Mouse (Mus musculus): ENCODE results near the gene Asb8. TPM values are rescaled to one million over a fixed set of nuclear protein-coding genes. Genes with fewer than 3 reads are reported as not detected.
A peak's percentile ranks its signal among the peaks of the same experiment; 100 is the strongest.

Asb8 gene
- polyA plus RNA-seq, 1 experiment from 2014 or later, result 42.3 TPM

DNA sequence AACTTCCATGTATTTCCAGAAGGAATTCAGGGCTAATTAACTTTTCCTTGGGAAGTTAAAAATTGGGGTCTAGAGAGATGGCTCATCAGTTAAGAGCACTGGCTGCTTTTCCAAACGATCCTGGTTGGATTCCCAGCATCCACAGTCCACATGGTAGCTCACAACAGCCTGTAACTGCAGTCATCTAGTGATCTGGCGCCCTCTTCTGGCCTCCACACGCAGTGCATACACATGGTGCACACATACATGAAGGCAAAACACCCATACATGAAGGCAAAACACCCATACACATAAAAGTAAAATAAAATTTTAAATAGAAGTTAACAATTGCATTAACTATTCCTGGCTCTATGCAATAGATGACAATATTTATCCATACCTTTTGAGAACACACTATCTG is 68.5 kb downstream of the Asb8 start:
- TF ChIP-seq CTCF (IDR thresholded peaks at IDR 0.05) (peak; percentile 29), EP300 (IDR thresholded peaks at IDR 0.05) (no peak)
- Histone ChIP-seq H3K9me3 (ENCODE audit: low read length) (no peaks in the 10 kb centered on the region), H3K4me3 (ENCODE audit: low read depth, low read length) (no peak overlapping the region), H3K4me1 (ENCODE audit: insufficient read depth, low read depth, low read length) (peaks cover 6% of the 10 kb centered on the region; the same call in 1 of the 2 replicates), H3K36me3 (ENCODE audit: insufficient read depth, low read length) (no peaks in the 10 kb centered on the region), H3K27ac (ENCODE audit: low read length) (no peak overlapping the region), H3K9ac (replicated peaks; ENCODE audit: low read depth) (no peak overlapping the region), H3K4me2 (replicated peaks; ENCODE audit: low read depth, low read length) (no peak overlapping the region), H3K27me3 (replicated peaks; ENCODE audit: insufficient read depth, low read length) (no peaks in the 10 kb centered on the region)
- 55% methylated on average over 3 of the region's 3 CpGs for WGBS
- ATAC-seq (no peak), DNase-seq (ENCODE audit: low spot score) (no peak)

DNA sequence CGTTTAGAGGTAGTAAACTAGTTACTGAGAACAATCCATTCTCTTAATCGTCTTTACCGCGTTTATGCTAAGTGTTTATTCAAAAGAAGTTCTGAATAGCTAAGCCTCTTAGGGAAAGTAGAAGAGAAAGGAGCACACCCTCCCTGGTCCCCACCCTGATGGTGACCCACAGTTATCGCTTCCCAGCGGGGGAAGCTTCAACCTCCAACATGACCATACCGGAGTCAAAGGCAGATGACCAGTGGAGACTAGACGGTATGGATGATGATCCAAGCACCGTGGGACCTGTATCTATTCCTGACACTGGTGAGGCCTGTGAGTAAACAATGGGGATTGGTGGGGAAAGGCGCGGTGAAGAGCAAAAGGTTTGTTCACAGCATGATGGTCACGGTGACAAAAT is 70.5 kb downstream of the Asb8 start:
- Histone ChIP-seq H3K27ac (ENCODE audit: low read length) (no peak overlapping the region), H3K4me1 (ENCODE audit: insufficient read depth, low read depth, low read length) (peaks cover 8% of the 10 kb centered on the region; the same call in 1 of the 2 replicates), H3K9me3 (ENCODE audit: low read length) (no peaks in the 10 kb centered on the region), H3K36me3 (ENCODE audit: insufficient read depth, low read length) (no peaks in the 10 kb centered on the region), H3K4me3 (ENCODE audit: low read depth, low read length) (no peak overlapping the region), H3K9ac (replicated peaks; ENCODE audit: low read depth) (no peak overlapping the region), H3K27me3 (replicated peaks; ENCODE audit: insufficient read depth, low read length) (no peaks in the 10 kb centered on the region), H3K4me2 (replicated peaks; ENCODE audit: low read depth, low read length) (no peak overlapping the region)
- WGBS, result 92% methylated on average over 12 of the region's 12 CpGs
- DNase-seq (ENCODE audit: low spot score), result no peak
- TF ChIP-seq EP300 (IDR thresholded peaks at IDR 0.05) (no peak), CTCF (IDR thresholded peaks at IDR 0.05) (no peak)
- ATAC-seq, result no peak

DNA sequence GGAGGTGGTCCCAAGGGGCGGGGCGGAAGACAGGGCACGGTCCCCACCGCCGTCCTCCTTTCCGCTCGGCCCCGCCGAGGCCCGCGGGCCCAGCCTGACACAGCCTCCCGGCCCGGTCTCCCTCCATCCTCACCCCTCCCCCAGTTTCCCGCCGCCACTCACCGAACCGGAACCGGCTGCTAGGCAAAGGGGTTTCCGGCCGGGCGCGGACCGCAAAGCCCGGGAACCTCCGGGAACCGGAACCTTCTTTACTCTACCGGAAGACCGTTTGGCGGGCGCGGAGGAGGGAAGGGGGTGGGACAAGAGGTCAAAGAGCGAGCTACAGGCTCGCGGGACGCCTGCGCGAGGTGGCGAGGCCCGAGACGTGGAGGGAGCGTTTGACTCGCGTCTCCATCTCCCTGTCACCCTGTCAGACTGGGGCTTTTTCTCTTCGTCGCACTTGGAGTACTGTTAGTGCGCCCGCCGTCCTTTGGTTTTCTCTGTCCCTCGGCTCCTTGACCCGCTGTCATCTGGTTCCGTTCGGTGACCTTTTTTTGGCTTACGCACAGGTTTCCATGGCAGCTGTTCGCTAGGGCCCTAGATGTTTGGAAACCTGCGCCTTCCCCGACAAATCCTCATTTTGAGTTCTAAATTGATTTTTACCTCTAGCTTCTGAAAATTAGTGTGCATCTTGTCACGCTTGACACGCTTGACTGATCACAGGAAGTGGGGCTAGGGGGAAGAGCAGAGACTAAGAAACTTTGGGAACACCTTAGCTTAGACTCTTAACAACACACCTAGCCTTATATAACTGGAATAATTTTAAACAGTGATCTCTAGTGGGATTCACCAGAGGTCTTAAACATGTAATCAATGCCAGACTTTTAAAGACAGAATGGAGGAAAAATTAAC is 72.1 kb downstream of the Asb8 start, which contains the start of gene Senp1:
Gene Senp1 (minus strand): TSS at position 624 of the 891 bp plus-strand sequence.
- Histone ChIP-seq H3K9ac (replicated peaks; ENCODE audit: low read depth) (peak within 1 kb of the TSS; percentile 84), H3K4me2 (replicated peaks; ENCODE audit: low read depth, low read length) (peak within 1 kb of the TSS; percentile 85), H3K4me1 (ENCODE audit: insufficient read depth, low read depth, low read length) (peaks cover 8% of the 10 kb centered on the region; the same call in 1 of the 2 replicates), H3K9me3 (ENCODE audit: low read length) (no peaks in the 10 kb centered on the region), H3K27ac (ENCODE audit: low read length) (peak within 1 kb of the TSS; percentile 95), H3K4me3 (ENCODE audit: low read depth, low read length) (peak within 1 kb of the TSS; percentile 94), H3K36me3 (ENCODE audit: insufficient read depth, low read length) (no peaks in the 10 kb centered on the region), H3K27me3 (replicated peaks; ENCODE audit: insufficient read depth, low read length) (no peaks in the 10 kb centered on the region)
- no peak for TF ChIP-seq CTCF (IDR thresholded peaks at IDR 0.05)
- peak; percentile 66 for TF ChIP-seq EP300 (IDR thresholded peaks at IDR 0.05)
- ATAC-seq (peak; percentile 96), DNase-seq (ENCODE audit: low spot score) (peak; percentile 94)
- 2% methylated on average over 49 of the region's 58 CpGs for whole genome bisulfite sequencing

DNA sequence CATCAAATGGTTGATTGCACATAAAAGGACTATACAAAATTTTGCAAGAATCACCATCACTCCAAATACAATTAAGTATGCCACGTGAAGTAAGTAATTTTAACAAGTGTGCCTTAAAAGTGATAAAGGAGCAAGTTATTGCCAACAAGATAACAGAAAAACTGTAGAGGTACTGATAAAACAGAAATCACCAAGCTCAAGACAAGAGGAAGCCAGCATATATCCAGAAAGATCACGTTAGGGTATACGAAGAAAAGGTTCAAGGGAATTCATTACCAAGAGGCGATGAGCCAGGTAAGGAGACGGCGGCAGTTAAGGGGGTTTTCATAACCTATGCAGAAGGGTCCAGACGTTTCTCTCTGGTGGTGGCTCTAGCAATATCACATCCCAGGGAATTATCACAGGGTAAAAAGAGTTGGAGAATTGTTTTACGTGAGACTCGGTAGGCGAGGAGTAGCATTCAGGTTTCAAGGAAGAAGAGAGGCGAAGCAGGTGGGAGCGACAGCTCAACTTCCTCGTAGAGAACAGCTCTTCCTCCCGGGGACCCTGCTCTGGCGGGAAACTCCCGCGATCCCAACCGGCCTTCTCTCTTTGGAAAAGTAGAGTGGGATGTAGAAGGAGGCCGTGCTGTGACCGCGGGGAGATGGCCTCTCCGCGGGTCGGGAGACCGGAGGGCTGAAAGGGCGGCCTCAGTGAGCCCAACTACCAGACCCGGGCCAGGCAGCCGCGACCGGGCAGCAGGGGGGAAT is 72.9 kb downstream of the Asb8 start, which contains the start of gene Pfkm:
Gene Pfkm (plus strand): TSS at position 218 of the 749 bp plus-strand sequence.
- Histone ChIP-seq H3K9ac (replicated peaks; ENCODE audit: low read depth) (peak within 1 kb of the TSS; percentile 84), H3K36me3 (ENCODE audit: insufficient read depth, low read length) (no peaks in the 10 kb centered on the region), H3K27ac (ENCODE audit: low read length) (peak within 1 kb of the TSS; percentile 95), H3K4me1 (ENCODE audit: insufficient read depth, low read depth, low read length) (peaks cover 8% of the 10 kb centered on the region; the same call in 1 of the 2 replicates), H3K27me3 (replicated peaks; ENCODE audit: insufficient read depth, low read length) (no peaks in the 10 kb centered on the region), H3K4me3 (ENCODE audit: low read depth, low read length) (peak within 1 kb of the TSS; percentile 94), H3K4me2 (replicated peaks; ENCODE audit: low read depth, low read length) (peak within 1 kb of the TSS; percentile 85), H3K9me3 (ENCODE audit: low read length) (no peaks in the 10 kb centered on the region)
- under 1% methylated on average over 27 of the region's 30 CpGs for WGBS
- ATAC-seq (no peak), DNase-seq (ENCODE audit: low spot score) (no peak)
- TF ChIP-seq CTCF (IDR thresholded peaks at IDR 0.05) (no peak), EP300 (IDR thresholded peaks at IDR 0.05) (no peak)

DNA sequence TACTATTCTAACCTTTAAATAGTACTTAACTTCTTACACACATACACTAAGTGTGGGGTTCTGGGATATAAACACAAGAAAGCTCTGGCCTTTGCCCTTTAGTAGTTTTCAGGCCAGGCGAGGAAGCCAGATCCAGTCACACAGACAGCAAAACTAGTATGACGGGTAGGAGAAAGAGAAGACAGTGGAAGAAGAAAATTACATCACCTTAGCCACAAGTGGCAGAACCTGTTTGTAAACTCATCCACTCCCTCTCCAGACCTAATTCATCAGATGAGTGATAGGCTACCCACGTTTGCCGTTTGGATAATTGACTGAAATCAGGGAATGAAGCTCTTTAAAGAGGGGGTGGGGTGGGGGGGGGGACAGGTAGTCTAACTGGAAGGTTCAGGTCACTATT is 73.6 kb downstream of the Asb8 start:
- TF ChIP-seq EP300 (IDR thresholded peaks at IDR 0.05), result no peak
- H3K27me3 ChIP-seq (replicated peaks; ENCODE audit: insufficient read depth, low read length), result no peaks in the 10 kb centered on the region
- H3K4me1 ChIP-seq (ENCODE audit: insufficient read depth, low read depth, low read length), result peaks cover 8% of the 10 kb centered on the region; the same call in 1 of the 2 replicates
- no peak for ATAC-seq
- H3K4me3 ChIP-seq (ENCODE audit: low read depth, low read length), result no peak overlapping the region
- H3K9ac ChIP-seq (replicated peaks; ENCODE audit: low read depth), result no peak overlapping the region
- H3K36me3 ChIP-seq (ENCODE audit: insufficient read depth, low read length), result no peaks in the 10 kb centered on the region
- WGBS, result 8% methylated on average over 4 of the region's 4 CpGs
- no peaks in the 10 kb centered on the region for H3K9me3 ChIP-seq (ENCODE audit: low read length)
- no peak for DNase-seq (ENCODE audit: low spot score)
- H3K4me2 ChIP-seq (replicated peaks; ENCODE audit: low read depth, low read length), result peak overlapping the region; percentile 85
- H3K27ac ChIP-seq (ENCODE audit: low read length), result no peak overlapping the region
